Mouse (Mus musculus): ENCODE results near the gene Pax3.

Pax3 gene

GRCm38 (mm10) chr1:78053677-78054076 lies 143.3 kb downstream of the Pax3 start:
- DNase-seq, result no peak

Measured in cerebellum, adult 11-12 months (tissue).